Mouse (Mus musculus) midbrain, embryonic 13.5 days (tissue): Measurements from ENCODE around the gene Amotl1. TPM values are rescaled to one million over a fixed set of nuclear protein-coding genes. Genes with fewer than 3 reads are reported as not detected.
A peak's percentile ranks its signal among the peaks of the same experiment; 100 is the strongest.
"Not testable (repeated sequence)": the region's sequence is repeated elsewhere in the genome, so short reads cannot be mapped to it uniquely, and the experiment has no call there.

Source experiments
- ATAC-seq: fragments of 200-750 bp; cut with Nextera tagmentation; 2 replicates; pipeline ENCODE4 v1.8.0; 2017; ENCODE audit warnings: mild to moderate bottlenecking, moderate TSS enrichment, moderate library complexity
- H3K27ac ChIP-seq: fragments of 300-500 bp; sonication (generic); 2 replicates; pipeline ENCODE4 v1.5.1; 2015; ENCODE audit warnings: inconsistent platforms, mild to moderate bottlenecking, moderate library complexity
- H3K27me3 ChIP-seq: fragments of 300-500 bp; sonication (generic); 2 replicates; pipeline ENCODE4 v1.6.1; 2015; ENCODE audit warnings: mild to moderate bottlenecking, inconsistent platforms
- H3K36me3 ChIP-seq: fragments of 300-500 bp; sonication (generic); 2 replicates; pipeline ENCODE4 v1.6.1; 2015; ENCODE audit warnings: mild to moderate bottlenecking, inconsistent platforms
- H3K4me1 ChIP-seq: fragments of 300-500 bp; sonication (generic); replicated peaks from 2 replicates; pipeline ENCODE4 v1.6.1; 2015; ENCODE audit warnings: inconsistent platforms
- H3K4me2 ChIP-seq: fragments of 300-500 bp; sonication (generic); replicated peaks from 2 replicates; pipeline ENCODE4 v1.6.1; 2015; ENCODE audit warnings: moderate library complexity, mild to moderate bottlenecking, inconsistent platforms
- H3K4me3 ChIP-seq: fragments of 300-500 bp; sonication (generic); replicated peaks from 2 replicates; pipeline ENCODE4 v1.5.1; 2015; ENCODE audit warnings: mild to moderate bottlenecking, inconsistent platforms
- H3K9ac ChIP-seq: fragments of 300-500 bp; sonication (generic); replicated peaks from 2 replicates; pipeline ENCODE4 v1.6.1; 2015; ENCODE audit warnings: mild to moderate bottlenecking, inconsistent platforms
- H3K9me3 ChIP-seq: fragments of 300-500 bp; sonication (generic); 2 replicates; pipeline ENCODE4 v1.6.1; 2016; ENCODE audit warnings: mild to moderate bottlenecking, inconsistent platforms
- WGBS: fragments of 180-500 bp; shearing (Covaris S2); methylation state at CpG from one replicate; pipeline ENCODE4 v1.1.7; 2015; 5-methylcytosine and 5-hydroxymethylcytosine counted together
- polyA plus RNA-seq: library from polyadenylated mRNA; unstranded; fragments of >200 nt; fragmentation: Nextera tagmentation; extraction: Ambion mirVana; gene quantifications from 2 replicates; pipeline ENCODE4 v1.2.1, GENCODE M21; 2015

The Amotl1 gene
- polyA plus RNA-seq, 1 experiment from 2014 or later, result 9.8 TPM

GRCm38 (mm10) chr9:14596427-14596826 is 48.4 kb downstream of the Amotl1 start:
- ATAC-seq, result no peak
- Histone ChIP-seq H3K4me2 (no peak overlapping the region), H3K4me1 (no peaks in the 10 kb centered on the region), H3K27ac (no peak overlapping the region), H3K4me3 (no peak overlapping the region), H3K36me3 (peaks cover 52% of the 10 kb centered on the region), H3K9ac (no peak overlapping the region), H3K9me3 (no peaks in the 10 kb centered on the region), H3K27me3 (no peaks in the 10 kb centered on the region)
- 92% methylated on average over 5 of the region's 5 CpGs for WGBS

GRCm38 (mm10) chr9:14595893-14596292 is 49.0 kb downstream of the Amotl1 start:
- Histone ChIP-seq H3K4me1 (no peaks in the 10 kb centered on the region), H3K9ac (no peak overlapping the region), H3K36me3 (peaks cover 56% of the 10 kb centered on the region), H3K4me2 (no peak overlapping the region), H3K27ac (no peak overlapping the region), H3K27me3 (no peaks in the 10 kb centered on the region), H3K9me3 (no peaks in the 10 kb centered on the region), H3K4me3 (no peak overlapping the region)
- 92% methylated on average over 3 of the region's 3 CpGs for WGBS
- ATAC-seq, result no peak

- Histone ChIP-seq H3K27me3 (no peaks in the 10 kb centered on the region), H3K4me3 (no peak overlapping the region), H3K9me3 (no peaks in the 10 kb centered on the region), H3K4me2 (no peak overlapping the region), H3K4me1 (no peaks in the 10 kb centered on the region), H3K36me3 (peaks cover 67% of the 10 kb centered on the region), H3K9ac (no peak overlapping the region), H3K27ac (no peak overlapping the region)
- ATAC-seq, result no peak
- 96% methylated on average over 4 of the region's 4 CpGs for WGBS
Observed at GRCm38 (mm10) chr9:14593880-14594279, 51.0 kb downstream of the Amotl1 start.

- no peaks in the 10 kb centered on the region for H3K9me3 ChIP-seq
- H3K4me2 ChIP-seq, result no peak overlapping the region
- no peaks in the 10 kb centered on the region for H3K27me3 ChIP-seq
- H3K4me3 ChIP-seq, result no peak overlapping the region
- ATAC-seq, result no peak
- WGBS, result 94% methylated on average over 7 of the region's 7 CpGs
- no peak overlapping the region for H3K27ac ChIP-seq
- H3K36me3 ChIP-seq, result peaks cover 57% of the 10 kb centered on the region
- H3K4me1 ChIP-seq, result no peaks in the 10 kb centered on the region
- H3K9ac ChIP-seq, result no peak overlapping the region
Observed at GRCm38 (mm10) chr9:14590666-14591065, 54.2 kb downstream of the Amotl1 start.

- no peaks in the 10 kb centered on the region for H3K9me3 ChIP-seq
- WGBS, result 85% methylated on average over 4 of the region's 4 CpGs
- H3K27ac ChIP-seq, result no peak overlapping the region
- H3K4me2 ChIP-seq, result no peak overlapping the region
- H3K4me3 ChIP-seq, result no peak overlapping the region
- no peaks in the 10 kb centered on the region for H3K4me1 ChIP-seq
- no peak overlapping the region for H3K9ac ChIP-seq
- peaks cover 38% of the 10 kb centered on the region for H3K36me3 ChIP-seq
- no peak for ATAC-seq
- H3K27me3 ChIP-seq, result no peaks in the 10 kb centered on the region
Observed at GRCm38 (mm10) chr9:14588690-14589089, 56.2 kb downstream of the Amotl1 start.

- no peaks in the 10 kb centered on the region for H3K9me3 ChIP-seq
- H3K4me1 ChIP-seq, result no peaks in the 10 kb centered on the region
- ATAC-seq, result no peak
- peaks cover 20% of the 10 kb centered on the region for H3K36me3 ChIP-seq
- no peak overlapping the region for H3K4me3 ChIP-seq
- H3K4me2 ChIP-seq, result no peak overlapping the region
- WGBS, result 78% methylated on average over 1 of the region's 1 CpGs
- no peaks in the 10 kb centered on the region for H3K27me3 ChIP-seq
- no peak overlapping the region for H3K27ac ChIP-seq
- H3K9ac ChIP-seq, result no peak overlapping the region
Observed at GRCm38 (mm10) chr9:14585702-14586101, 59.2 kb downstream of the Amotl1 start.

- WGBS, result 89% methylated on average over 4 of the region's 4 CpGs
Observed at GRCm38 (mm10) chr9:14578960-14579359, 65.9 kb downstream of the Amotl1 start.

GRCm38 (mm10) chr9:14576359-14576758 is 68.5 kb downstream of the Amotl1 start:
- not testable (repeated sequence) for H3K4me3 ChIP-seq, H3K9ac ChIP-seq, H3K4me1 ChIP-seq, H3K4me2 ChIP-seq, H3K27me3 ChIP-seq, H3K27ac ChIP-seq, ATAC-seq, H3K9me3 ChIP-seq
- peaks cover 35% of the 10 kb centered on the region for H3K36me3 ChIP-seq
- WGBS, result 85% methylated on average over 2 of the region's 2 CpGs

More at GRCm38 (mm10) chr9:14578960-14579359, 65.9 kb downstream of the Amotl1 start:
- Histone ChIP-seq H3K27me3 (no peaks in the 10 kb centered on the region), H3K4me3 (no peak overlapping the region), H3K27ac (no peak overlapping the region), H3K4me1 (0 out of 2 replicates have a peak, but pooled peaks cover 3% of the 10 kb centered on the region), H3K9ac (no peak overlapping the region), H3K4me2 (no peak overlapping the region), H3K9me3 (no peaks in the 10 kb centered on the region), H3K36me3 (peaks cover 22% of the 10 kb centered on the region)
- ATAC-seq, result no peak

- no peaks in the 10 kb centered on the region for H3K9me3 ChIP-seq
- H3K27ac ChIP-seq, result peak overlapping the region; percentile 35
- no peaks in the 10 kb centered on the region for H3K27me3 ChIP-seq
- ATAC-seq, result peak; percentile 50
- peaks cover 41% of the 10 kb centered on the region for H3K36me3 ChIP-seq
- H3K4me1 ChIP-seq, result no peaks in the 10 kb centered on the region
- H3K9ac ChIP-seq, result no peak overlapping the region
- H3K4me3 ChIP-seq, result no peak overlapping the region
- 80% methylated on average over 12 of the region's 12 CpGs for WGBS
- H3K4me2 ChIP-seq, result no peak overlapping the region
Observed at GRCm38 (mm10) chr9:14574760-14575399, 70.0 kb downstream of the Amotl1 start.

GRCm38 (mm10) chr9:14569175-14569975 is 75.5 kb downstream of the Amotl1 start:
- no peak for ATAC-seq
- Histone ChIP-seq H3K4me1 (no peaks in the 10 kb centered on the region), H3K9me3 (no peaks in the 10 kb centered on the region), H3K36me3 (peaks cover 65% of the 10 kb centered on the region), H3K27me3 (no peaks in the 10 kb centered on the region), H3K4me3 (no peak overlapping the region), H3K4me2 (no peak overlapping the region), H3K27ac (no peak overlapping the region), H3K9ac (no peak overlapping the region)
- 96% methylated on average over 4 of the region's 4 CpGs for WGBS

GRCm38 (mm10) chr9:14568487-14568886 is 76.4 kb downstream of the Amotl1 start:
- Histone ChIP-seq H3K9ac (no peak overlapping the region), H3K27me3 (no peaks in the 10 kb centered on the region), H3K4me1 (no peaks in the 10 kb centered on the region), H3K4me2 (no peak overlapping the region), H3K27ac (no peak overlapping the region), H3K4me3 (no peak overlapping the region), H3K36me3 (peaks cover 67% of the 10 kb centered on the region), H3K9me3 (no peaks in the 10 kb centered on the region)
- 93% methylated on average over 2 of the region's 2 CpGs for WGBS
- ATAC-seq, result no peak

GRCm38 (mm10) chr9:14564486-14564885 is 80.4 kb downstream of the Amotl1 start:
- no peak overlapping the region for H3K4me2 ChIP-seq
- ATAC-seq, result no peak
- H3K27me3 ChIP-seq, result no peaks in the 10 kb centered on the region
- H3K27ac ChIP-seq, result no peak overlapping the region
- H3K9ac ChIP-seq, result no peak overlapping the region
- peaks cover 77% of the 10 kb centered on the region for H3K36me3 ChIP-seq
- no peak overlapping the region for H3K4me3 ChIP-seq
- WGBS, result 93% methylated on average over 3 of the region's 3 CpGs
- H3K4me1 ChIP-seq, result no peaks in the 10 kb centered on the region
- no peaks in the 10 kb centered on the region for H3K9me3 ChIP-seq
